Mouse (Mus musculus) ovary, adult 18-20 months (tissue): ENCODE data around the gene Hpcal1.
A peak's percentile ranks its signal among the peaks of the same experiment; 100 is the strongest.

Source experiments
- DNase-seq: peaks from one replicate; pipeline ENCODE4 v3.0.0; 2022; ENCODE audit warnings: low spot score, mixed read lengths

Hpcal1 gene

DNA sequence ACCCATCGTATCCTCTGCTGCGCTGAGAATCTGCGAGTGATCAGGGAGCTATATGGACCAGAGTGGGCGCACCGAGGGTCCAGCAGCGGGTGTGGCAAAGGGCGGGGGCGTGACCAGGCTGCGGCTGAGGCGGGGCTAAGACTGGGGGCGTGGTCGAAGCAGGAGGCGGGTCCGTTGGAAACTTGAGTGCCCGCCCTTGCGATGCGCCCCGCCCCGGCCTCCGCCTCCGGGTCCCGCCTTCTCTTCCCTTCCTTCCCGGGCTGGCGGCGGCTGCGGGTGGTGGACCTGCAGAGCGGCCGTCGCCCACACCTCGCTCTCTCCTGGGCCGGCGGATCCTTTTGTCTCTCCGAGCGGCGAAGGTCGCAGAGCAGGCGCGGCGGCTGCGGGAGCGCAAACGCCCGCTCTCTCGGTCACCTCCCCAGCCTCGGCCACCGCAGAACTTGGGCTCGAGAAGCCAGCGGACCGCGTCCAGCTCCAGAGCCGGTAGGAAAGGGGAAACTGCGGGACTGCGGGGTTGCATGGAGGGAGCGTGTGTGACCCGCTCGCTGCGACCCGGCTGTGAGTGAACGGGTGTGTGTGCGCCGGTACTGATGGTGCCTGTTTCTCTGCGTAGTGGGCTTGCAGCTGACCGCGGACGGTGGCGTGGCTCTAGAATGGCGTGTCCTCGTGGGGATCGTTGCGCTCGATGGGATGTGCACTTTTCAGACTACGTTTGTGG is at the start of gene Hpcal1:
TSS of gene Hpcal1 (plus strand) at position 293 of the 718 bp plus-strand sequence.
- peak; percentile 88 for DNase-seq

DNA sequence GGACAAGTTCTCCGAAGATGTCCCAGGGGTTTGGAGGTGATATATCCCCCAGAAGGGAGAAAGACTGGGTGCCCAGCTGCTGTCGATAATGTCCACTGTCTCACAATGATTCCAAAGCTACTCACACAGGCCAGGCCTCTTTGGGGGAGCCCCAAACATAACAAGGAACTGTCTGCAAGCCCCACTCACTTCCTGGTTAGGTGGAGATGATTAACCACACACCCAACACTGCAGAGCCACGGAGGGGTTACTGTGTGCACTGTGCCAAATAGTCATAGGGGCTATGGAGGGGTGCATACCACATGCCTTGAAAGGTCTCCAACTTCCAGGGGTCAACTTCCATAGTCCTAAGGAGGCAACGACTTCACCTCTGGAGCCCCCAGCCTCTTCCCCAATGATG is 49.4 kb upstream of the Hpcal1 start:
- no peak for DNase-seq

DNA sequence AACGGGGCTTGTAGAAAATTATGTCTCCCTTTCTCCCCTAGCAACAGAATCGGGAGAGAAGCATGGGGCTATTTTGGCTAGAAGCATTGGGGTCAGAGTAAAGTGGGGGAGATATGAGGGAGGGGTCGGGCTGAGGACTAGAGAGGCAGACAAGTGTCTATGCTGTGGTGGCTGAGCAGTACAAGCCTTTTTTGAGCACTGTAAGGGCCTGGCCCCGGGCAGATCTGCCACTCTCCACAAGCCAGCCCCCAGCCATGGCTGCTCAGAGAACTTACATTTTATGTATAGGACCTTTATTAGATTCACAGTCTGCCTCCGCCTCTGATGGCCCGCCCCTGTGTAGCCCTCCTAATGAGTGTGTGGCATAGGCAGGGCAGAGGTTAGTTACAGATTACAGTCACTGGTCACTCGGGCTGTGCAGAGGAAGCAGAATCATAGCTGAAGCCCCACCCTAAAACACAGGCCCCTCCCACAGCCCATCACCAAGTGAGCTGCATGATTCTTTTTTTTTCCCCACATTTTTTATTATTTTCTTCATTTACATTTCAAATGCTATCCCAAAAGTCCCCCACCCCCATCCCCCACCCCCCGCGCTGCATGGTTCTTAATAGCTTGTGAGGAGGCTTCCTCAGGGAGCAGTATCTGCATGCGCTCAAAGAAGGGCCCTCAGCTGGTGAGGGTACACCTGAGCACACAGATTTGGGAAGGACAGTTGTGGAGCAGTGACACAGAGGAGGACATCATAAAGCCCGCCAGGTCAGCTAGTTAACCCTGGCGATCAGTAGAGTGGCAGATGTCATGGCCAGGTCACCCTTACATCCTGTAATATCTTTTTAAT is 46.1 kb upstream of the Hpcal1 start:
- DNase-seq, result no peak

DNA sequence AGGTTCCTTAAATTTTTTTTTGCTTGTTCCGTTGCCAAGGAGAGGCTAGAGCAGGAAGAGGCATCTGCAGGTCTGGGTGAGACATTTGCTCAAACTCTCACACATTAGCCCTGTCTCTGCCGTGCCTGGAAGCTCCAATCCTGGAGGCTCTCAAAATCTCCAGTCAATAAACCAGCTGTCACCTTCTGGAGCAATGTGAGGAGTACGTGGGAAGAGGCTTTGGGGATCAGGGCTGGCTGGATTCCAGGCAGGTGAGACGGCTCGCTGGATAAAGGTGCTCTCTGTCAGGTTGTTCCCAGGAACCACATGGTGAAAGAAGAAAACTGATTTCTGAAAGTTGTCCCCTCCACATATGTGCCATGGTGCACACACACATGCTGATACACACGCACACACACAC is 44.2 kb upstream of the Hpcal1 start:
- DNase-seq, result no peak

GRCm38 (mm10) chr12:17651223-17652095 is 39.2 kb upstream of the Hpcal1 start:
- no peak for DNase-seq

- DNase-seq, result no peak
These were observed 38.2 kb upstream of the Hpcal1 start for GRCm38 (mm10) chr12:17652216-17653050.

GRCm38 (mm10) chr12:17653051-17653783 is 37.4 kb upstream of the Hpcal1 start:
- no peak for DNase-seq

DNA sequence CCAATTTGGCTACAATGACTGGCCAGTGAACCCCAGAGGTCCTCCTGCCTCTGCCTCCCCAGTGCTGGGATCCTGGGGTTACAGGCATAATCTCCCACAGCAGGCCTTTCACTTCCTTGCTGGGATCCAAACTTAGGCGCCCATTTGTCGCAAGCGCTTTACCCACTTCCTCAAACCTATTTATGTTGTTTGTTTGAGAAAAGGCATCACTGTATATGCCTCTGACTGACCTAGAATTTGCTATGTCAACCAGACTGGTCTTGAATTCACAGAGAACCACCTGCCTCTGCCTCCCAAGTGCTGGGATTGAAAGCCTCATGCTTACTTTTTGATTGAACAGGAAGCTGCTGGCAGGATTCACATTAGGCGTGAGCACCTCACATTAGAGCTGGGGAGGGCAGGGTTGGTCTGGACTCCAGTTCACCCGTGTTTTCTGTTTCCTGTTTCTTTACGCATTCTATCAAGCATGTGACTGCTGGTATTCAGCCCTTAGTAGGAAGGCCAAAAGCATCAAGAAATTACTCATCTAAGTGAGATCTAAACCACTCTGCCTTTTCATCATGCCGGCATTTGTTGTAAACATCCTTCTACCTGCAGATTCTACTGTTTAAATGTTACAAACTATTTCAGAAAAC is 33.0 kb upstream of the Hpcal1 start:
- DNase-seq, result no peak

DNA sequence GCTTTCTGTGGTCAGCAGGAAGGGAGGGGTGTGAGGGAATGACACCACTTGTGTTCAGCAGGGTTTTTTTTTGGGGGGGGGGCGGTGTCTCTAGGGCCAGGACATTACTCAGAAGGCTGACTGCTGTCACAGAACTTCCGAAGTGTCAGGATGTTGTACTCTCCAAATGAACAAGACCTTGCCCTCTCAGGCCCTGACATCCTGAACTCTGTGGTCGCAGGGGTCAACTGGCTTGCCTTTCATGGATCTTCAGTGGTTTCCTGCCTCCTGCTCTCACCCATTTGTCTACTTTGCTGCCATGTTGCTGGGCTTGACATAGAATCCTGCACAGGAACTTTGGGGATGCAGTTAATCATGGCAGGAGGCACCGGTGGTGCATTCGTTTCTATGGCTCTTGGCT is 32.1 kb upstream of the Hpcal1 start:
- DNase-seq, result no peak

DNA sequence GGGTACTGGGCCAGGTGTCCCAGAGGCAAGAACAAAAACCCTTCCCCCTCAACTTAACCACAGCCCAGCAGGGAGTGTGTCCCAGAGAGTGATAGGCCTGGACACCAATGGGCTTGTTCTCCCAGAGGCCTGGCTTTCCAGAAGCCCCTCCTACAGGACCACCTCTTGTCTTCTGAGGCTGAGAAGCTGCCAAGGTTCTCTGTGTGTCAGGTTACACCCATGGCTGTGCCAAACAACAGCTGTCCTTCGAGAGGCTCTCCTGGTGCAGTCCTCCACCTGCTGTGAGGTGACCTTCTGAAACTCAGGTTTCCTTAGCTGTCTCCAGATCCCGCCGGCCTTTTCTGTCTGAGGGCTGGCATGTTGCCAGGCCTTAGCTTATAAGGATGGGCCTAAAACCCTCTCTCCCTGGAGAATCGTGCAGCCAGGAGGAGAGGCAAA is 29.2 kb upstream of the Hpcal1 start:
- peak; percentile 15 for DNase-seq

- DNase-seq, result no peak
These were observed 26.5 kb upstream of the Hpcal1 start for GRCm38 (mm10) chr12:17663991-17664635.

DNA sequence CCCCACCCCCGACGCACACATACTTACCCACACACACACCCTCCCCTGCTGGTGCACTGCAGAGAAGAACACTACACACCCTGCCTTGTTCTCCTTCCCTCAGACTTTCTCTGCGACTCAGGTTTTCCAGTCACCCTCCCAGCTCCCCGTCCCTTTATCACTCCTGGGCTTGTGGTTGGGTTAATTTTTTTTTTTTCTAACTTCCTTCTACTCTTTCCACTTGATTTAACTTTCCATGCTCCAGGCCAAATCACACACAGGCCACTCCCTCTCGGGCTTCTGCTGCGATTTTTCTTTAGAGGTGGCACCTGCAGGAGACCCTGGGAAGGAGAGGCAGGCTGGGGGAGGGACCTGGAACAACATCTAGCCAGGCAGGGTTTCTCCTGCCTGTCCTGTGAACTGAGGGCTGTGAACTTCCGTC is 24.7 kb upstream of the Hpcal1 start:
- DNase-seq, result no peak

GRCm38 (mm10) chr12:17666616-17667015 is 24.0 kb upstream of the Hpcal1 start:
- no peak for DNase-seq

- DNase-seq, result no peak
These were observed 16.9 kb upstream of the Hpcal1 start for GRCm38 (mm10) chr12:17673729-17674128.

DNA sequence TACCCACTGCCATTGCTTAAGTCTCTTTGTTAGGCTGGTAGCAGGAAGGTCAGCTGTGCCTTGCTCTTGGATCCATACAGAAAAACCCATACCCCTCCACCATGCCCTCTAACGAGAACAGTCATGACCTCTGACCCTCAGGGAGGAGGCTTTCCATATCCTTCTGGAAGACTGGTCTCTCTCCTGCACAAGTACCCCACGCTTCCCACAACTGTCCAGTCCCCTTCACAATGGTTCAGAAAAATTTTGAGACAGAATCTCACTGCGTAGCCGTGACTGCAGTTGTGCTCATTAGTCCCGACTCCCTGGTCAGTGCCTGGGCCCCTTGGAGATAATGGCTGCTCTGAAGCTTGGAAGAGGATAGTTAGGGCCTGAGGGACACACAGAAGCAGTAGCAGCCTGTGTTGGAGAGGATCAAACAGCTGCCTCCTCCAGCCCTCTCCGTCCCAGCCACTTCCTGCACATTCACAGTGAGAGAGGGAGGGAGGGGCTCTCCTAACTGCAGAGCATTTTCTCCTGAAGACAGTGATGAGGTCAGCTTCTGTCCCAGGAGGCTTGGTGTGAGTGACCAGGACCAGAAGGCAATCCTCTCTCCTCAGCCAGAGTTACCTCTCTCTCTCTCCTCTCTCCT is 16.4 kb upstream of the Hpcal1 start:
- DNase-seq, result no peak

GRCm38 (mm10) chr12:17677743-17678142 is 12.9 kb upstream of the Hpcal1 start:
- DNase-seq, result no peak

- no peak for DNase-seq
These were observed 11.1 kb upstream of the Hpcal1 start for GRCm38 (mm10) chr12:17679571-17679970.

- no peak for DNase-seq
These were observed 8.5 kb upstream of the Hpcal1 start for GRCm38 (mm10) chr12:17682161-17682560.

GRCm38 (mm10) chr12:17684315-17684714 is 6.3 kb upstream of the Hpcal1 start:
- DNase-seq, result no peak
